Mouse (Mus musculus): Measurements from ENCODE around the gene 2410004P03Rik. TPM values are rescaled to one million over a fixed set of nuclear protein-coding genes. Genes with fewer than 3 reads are reported as not detected.
"Not testable (repeated sequence)": the region's sequence is repeated elsewhere in the genome, so short reads cannot be mapped to it uniquely, and the experiment has no call there.

The 2410004P03Rik gene
- polyA plus RNA-seq, 1 experiment from 2014 or later = 0.13 TPM

GRCm38 (mm10) chr12:17032694-17033463 lies 21.4 kb upstream of the 2410004P03Rik start:
- Histone ChIP-seq H3K4me1 (ENCODE audit: control insufficient read depth, insufficient read depth, low read length) (no peaks in the 10 kb centered on the region), H3K27ac (ENCODE audit: low read length) (no peak overlapping the region), H3K9ac (ENCODE audit: low read depth, low read length) (no peak overlapping the region), H3K4me3 (ENCODE audit: low read length) (no peak overlapping the region), H3K27me3 (replicated peaks; ENCODE audit: control insufficient read depth, insufficient read depth, low read length) (no peaks in the 10 kb centered on the region), H3K9me3 (ENCODE audit: control insufficient read depth, low read length) (peaks cover 3% of the 10 kb centered on the region; the same call in 1 of the 2 replicates), H3K36me3 (ENCODE audit: control insufficient read depth, insufficient read depth, low read length) (no peaks in the 10 kb centered on the region), H3K4me2 (ENCODE audit: low read depth, low read length) (no peak overlapping the region)
- ATAC-seq = peak; percentile 62; the same call in 1 of the 2 replicates
- 42% methylated on average over 13 of the region's 13 CpGs for WGBS

GRCm38 (mm10) chr12:17024554-17025110 lies 13.1 kb upstream of the 2410004P03Rik start:
- ATAC-seq = no peak
- H3K9me3 ChIP-seq (ENCODE audit: control insufficient read depth, low read length) = peaks cover 3% of the 10 kb centered on the region; the same call in 1 of the 2 replicates
- no peak overlapping the region for H3K27ac ChIP-seq (ENCODE audit: low read length)
- H3K4me2 ChIP-seq (ENCODE audit: low read depth, low read length) = no peak overlapping the region
- no peaks in the 10 kb centered on the region for H3K36me3 ChIP-seq (ENCODE audit: control insufficient read depth, insufficient read depth, low read length)
- H3K4me1 ChIP-seq (ENCODE audit: control insufficient read depth, insufficient read depth, low read length) = no peaks in the 10 kb centered on the region
- no peaks in the 10 kb centered on the region for H3K27me3 ChIP-seq (replicated peaks; ENCODE audit: control insufficient read depth, insufficient read depth, low read length)
- 89% methylated on average over 6 of the region's 6 CpGs for WGBS
- no peak overlapping the region for H3K4me3 ChIP-seq (ENCODE audit: low read length)
- no peak overlapping the region for H3K9ac ChIP-seq (ENCODE audit: low read depth, low read length)

- Histone ChIP-seq H3K4me3 (ENCODE audit: low read length) (no peak overlapping the region), H3K9me3 (ENCODE audit: control insufficient read depth, low read length) (no peaks in the 10 kb centered on the region), H3K27ac (ENCODE audit: low read length) (no peak overlapping the region), H3K4me1 (ENCODE audit: control insufficient read depth, insufficient read depth, low read length) (no peaks in the 10 kb centered on the region), H3K4me2 (ENCODE audit: low read depth, low read length) (no peak overlapping the region), H3K27me3 (replicated peaks; ENCODE audit: control insufficient read depth, insufficient read depth, low read length) (no peaks in the 10 kb centered on the region), H3K9ac (ENCODE audit: low read depth, low read length) (no peak overlapping the region), H3K36me3 (ENCODE audit: control insufficient read depth, insufficient read depth, low read length) (no peaks in the 10 kb centered on the region)
- WGBS = 88% methylated on average over 4 of the region's 4 CpGs
- ATAC-seq = no peak
Measured at GRCm38 (mm10) chr12:17022145-17022544, 10.6 kb upstream of the 2410004P03Rik start.

- not testable (repeated sequence) for ATAC-seq; H3K4me2 ChIP-seq (ENCODE audit: low read depth, low read length); H3K36me3 ChIP-seq (ENCODE audit: control insufficient read depth, insufficient read depth, low read length); H3K27me3 ChIP-seq (replicated peaks; ENCODE audit: control insufficient read depth, insufficient read depth, low read length); H3K4me1 ChIP-seq (ENCODE audit: control insufficient read depth, insufficient read depth, low read length); H3K9me3 ChIP-seq (ENCODE audit: control insufficient read depth, low read length); H3K4me3 ChIP-seq (ENCODE audit: low read length); H3K9ac ChIP-seq (ENCODE audit: low read depth, low read length); H3K27ac ChIP-seq (ENCODE audit: low read length)
- 76% methylated on average over 4 of the region's 4 CpGs for WGBS
Measured at GRCm38 (mm10) chr12:17021125-17021524, 9.6 kb upstream of the 2410004P03Rik start.

- no peak for ATAC-seq
- 32% methylated on average over 4 of the region's 4 CpGs for WGBS
- no peak overlapping the region for H3K27ac ChIP-seq (ENCODE audit: low read length)
- H3K27me3 ChIP-seq (replicated peaks; ENCODE audit: control insufficient read depth, insufficient read depth, low read length) = no peaks in the 10 kb centered on the region
- H3K4me3 ChIP-seq (ENCODE audit: low read length) = no peak overlapping the region
- H3K4me2 ChIP-seq (ENCODE audit: low read depth, low read length) = no peak overlapping the region
- no peaks in the 10 kb centered on the region for H3K9me3 ChIP-seq (ENCODE audit: control insufficient read depth, low read length)
- H3K9ac ChIP-seq (ENCODE audit: low read depth, low read length) = no peak overlapping the region
- no peaks in the 10 kb centered on the region for H3K4me1 ChIP-seq (ENCODE audit: control insufficient read depth, insufficient read depth, low read length)
- no peaks in the 10 kb centered on the region for H3K36me3 ChIP-seq (ENCODE audit: control insufficient read depth, insufficient read depth, low read length)
Measured at GRCm38 (mm10) chr12:17018468-17018867, 6.9 kb upstream of the 2410004P03Rik start.

GRCm38 (mm10) chr12:17015711-17016110 lies 4.2 kb upstream of the 2410004P03Rik start:
- no peaks in the 10 kb centered on the region for H3K27me3 ChIP-seq (replicated peaks; ENCODE audit: control insufficient read depth, insufficient read depth, low read length)
- WGBS = 65% methylated on average over 2 of the region's 2 CpGs
- no peaks in the 10 kb centered on the region for H3K36me3 ChIP-seq (ENCODE audit: control insufficient read depth, insufficient read depth, low read length)
- ATAC-seq = no peak
- H3K9ac ChIP-seq (ENCODE audit: low read depth, low read length) = no peak overlapping the region
- peaks cover 7% of the 10 kb centered on the region; the same call in 1 of the 2 replicates for H3K4me1 ChIP-seq (ENCODE audit: control insufficient read depth, insufficient read depth, low read length)
- no peaks in the 10 kb centered on the region for H3K9me3 ChIP-seq (ENCODE audit: control insufficient read depth, low read length)
- H3K4me2 ChIP-seq (ENCODE audit: low read depth, low read length) = no peak overlapping the region
- H3K27ac ChIP-seq (ENCODE audit: low read length) = no peak overlapping the region
- H3K4me3 ChIP-seq (ENCODE audit: low read length) = no peak overlapping the region

GRCm38 (mm10) chr12:17012067-17012899 lies 756 bp upstream of the 2410004P03Rik start:
- Histone ChIP-seq H3K27me3 (replicated peaks; ENCODE audit: control insufficient read depth, insufficient read depth, low read length) (no peaks in the 10 kb centered on the region), H3K27ac (ENCODE audit: low read length) (no peak overlapping the region), H3K36me3 (ENCODE audit: control insufficient read depth, insufficient read depth, low read length) (no peaks in the 10 kb centered on the region), H3K4me1 (ENCODE audit: control insufficient read depth, insufficient read depth, low read length) (peaks cover 7% of the 10 kb centered on the region; the same call in 1 of the 2 replicates), H3K9ac (ENCODE audit: low read depth, low read length) (no peak overlapping the region), H3K9me3 (ENCODE audit: control insufficient read depth, low read length) (no peaks in the 10 kb centered on the region), H3K4me3 (ENCODE audit: low read length) (no peak overlapping the region), H3K4me2 (ENCODE audit: low read depth, low read length) (no peak overlapping the region)
- ATAC-seq = no peak
- WGBS = 75% methylated on average over 2 of the region's 2 CpGs

GRCm38 (mm10) chr12:17009466-17009865 lies 2.1 kb downstream of the 2410004P03Rik start:
- Histone ChIP-seq H3K27me3 (replicated peaks; ENCODE audit: control insufficient read depth, insufficient read depth, low read length) (no peaks in the 10 kb centered on the region), H3K36me3 (ENCODE audit: control insufficient read depth, insufficient read depth, low read length) (no peaks in the 10 kb centered on the region), H3K4me3 (ENCODE audit: low read length) (no peak overlapping the region), H3K9me3 (ENCODE audit: control insufficient read depth, low read length) (no peaks in the 10 kb centered on the region), H3K27ac (ENCODE audit: low read length) (no peak overlapping the region), H3K4me2 (ENCODE audit: low read depth, low read length) (no peak overlapping the region), H3K4me1 (ENCODE audit: control insufficient read depth, insufficient read depth, low read length) (peaks cover 7% of the 10 kb centered on the region; the same call in 1 of the 2 replicates), H3K9ac (ENCODE audit: low read depth, low read length) (no peak overlapping the region)
- ATAC-seq = no peak
- 92% methylated on average over 6 of the region's 6 CpGs for WGBS

GRCm38 (mm10) chr12:17001211-17001610 lies 10.3 kb downstream of the 2410004P03Rik start:
- Histone ChIP-seq H3K4me2 (ENCODE audit: low read depth, low read length) (no peak overlapping the region), H3K9ac (ENCODE audit: low read depth, low read length) (no peak overlapping the region), H3K9me3 (ENCODE audit: control insufficient read depth, low read length) (no peaks in the 10 kb centered on the region), H3K27me3 (replicated peaks; ENCODE audit: control insufficient read depth, insufficient read depth, low read length) (no peaks in the 10 kb centered on the region), H3K27ac (ENCODE audit: low read length) (no peak overlapping the region), H3K4me1 (ENCODE audit: control insufficient read depth, insufficient read depth, low read length) (0 out of 2 replicates have a peak, but pooled peaks cover 9% of the 10 kb centered on the region), H3K4me3 (ENCODE audit: low read length) (no peak overlapping the region), H3K36me3 (ENCODE audit: control insufficient read depth, insufficient read depth, low read length) (no peaks in the 10 kb centered on the region)
- no peak for ATAC-seq
- 52% methylated on average over 4 of the region's 4 CpGs for WGBS
